Mouse (Mus musculus) ES-E14 (cell line): ENCODE measurements around the gene Gpr155. TPM values are rescaled to one million over a fixed set of nuclear protein-coding genes. Genes with fewer than 3 reads are reported as not detected.

Experiments
- DNase-seq: peaks from one replicate; pipeline ENCODE4 v3.0.0-alpha.2; 2013; ENCODE audit warnings: low read depth, low spot score
- H3K27ac ChIP-seq: 2 replicates; pipeline ENCODE4 v1.5.1; 2012; ENCODE audit warnings: low read depth, mild to moderate bottlenecking, low read length, moderate library complexity, mixed read lengths; ENCODE audit not compliant: poor library complexity, insufficient read depth, severe bottlenecking
- H3K36me3 ChIP-seq: 2 replicates; pipeline ENCODE4 v1.6.1; 2012; ENCODE audit warnings: mild to moderate bottlenecking, low read length, moderate library complexity, mixed read lengths; ENCODE audit not compliant: control insufficient read depth, poor library complexity, insufficient read depth, severe bottlenecking
- H3K4me1 ChIP-seq, 2 experiments: fragments of 150-350 bp in 1 of 2; sonication (generic) in 1 of 2; 2 replicates each; pipeline ENCODE4 v1.6.1; 2012; ENCODE audit warnings: low read length in 2 of 2, mild to moderate bottlenecking in 1 of 2, mixed read lengths in 1 of 2; ENCODE audit not compliant: control insufficient read depth in 2 of 2, insufficient read depth in 2 of 2, poor library complexity in 1 of 2
- H3K4me3 ChIP-seq, 2 experiments: fragments of 150-350 bp in 1 of 2; sonication (generic) in 1 of 2; 2 replicates each; pipeline ENCODE4 v1.5.1; 2012; ENCODE audit warnings: low read length in 2 of 2, low read depth in 1 of 2, mild to moderate bottlenecking in 1 of 2, mixed read lengths in 1 of 2; ENCODE audit not compliant: insufficient read depth in 1 of 2, poor library complexity in 1 of 2, severe bottlenecking in 1 of 2
- H3K9ac ChIP-seq: 2 replicates; pipeline ENCODE4 v1.6.1; 2012; ENCODE audit warnings: low read depth, mild to moderate bottlenecking, low read length, mixed read lengths; ENCODE audit not compliant: poor library complexity, insufficient read depth, severe bottlenecking
- H3K9me3 ChIP-seq: fragments of 150-350 bp; sonication (generic); 2 replicates; pipeline ENCODE4 v1.6.1; 2012; ENCODE audit warnings: low read depth, mild to moderate bottlenecking, low read length; ENCODE audit not compliant: control insufficient read depth, insufficient read depth
- CHD2 ChIP-seq: IDR thresholded peaks from 2 replicates; pipeline ENCODE4 v1.6.1; 2014; ENCODE audit warnings: mild to moderate bottlenecking, low read depth, low read length, inconsistent platforms
- HCFC1 ChIP-seq: IDR thresholded peaks from 2 replicates; pipeline ENCODE4 v1.6.1; 2012; ENCODE audit warnings: low read length, inconsistent platforms, borderline replicate concordance; ENCODE audit not compliant: insufficient read depth
- MAFK ChIP-seq: IDR thresholded peaks from 2 replicates; pipeline ENCODE4 v1.6.1; 2014; ENCODE audit warnings: mild to moderate bottlenecking, low read depth, low read length, inconsistent platforms; ENCODE audit not compliant: insufficient read depth
- ZC3H11A ChIP-seq: IDR thresholded peaks from 2 replicates; pipeline ENCODE4 v1.6.1; 2012; ENCODE audit warnings: low read depth, mild to moderate bottlenecking, inconsistent platforms, low read length, borderline replicate concordance
- ZNF384 ChIP-seq: IDR thresholded peaks from 2 replicates; pipeline ENCODE4 v1.6.1; 2012; ENCODE audit warnings: low read depth, low read length, inconsistent platforms
- in situ Hi-C, 2 experiments: fragments of 600-800 bp; cut with MboI; formaldehyde crosslinking; loops; one replicate each; pipeline ENCODE4 v1.15.1; 2025; ENCODE audit warnings: low sequenced_read_pairs in 2 of 2, inconsistent platforms in 1 of 2; ENCODE audit not compliant: unreplicated experiment in 2 of 2
- total RNA-seq: library from RNA; depleted of rRNA; stranded (reverse); fragments of 300-350 nt; gene quantifications from 2 replicates; pipeline ENCODE4 v1.2.3, GENCODE M21; 2012

Gpr155 gene
- total RNA-seq, 1 experiment = 2.3 TPM

DNA sequence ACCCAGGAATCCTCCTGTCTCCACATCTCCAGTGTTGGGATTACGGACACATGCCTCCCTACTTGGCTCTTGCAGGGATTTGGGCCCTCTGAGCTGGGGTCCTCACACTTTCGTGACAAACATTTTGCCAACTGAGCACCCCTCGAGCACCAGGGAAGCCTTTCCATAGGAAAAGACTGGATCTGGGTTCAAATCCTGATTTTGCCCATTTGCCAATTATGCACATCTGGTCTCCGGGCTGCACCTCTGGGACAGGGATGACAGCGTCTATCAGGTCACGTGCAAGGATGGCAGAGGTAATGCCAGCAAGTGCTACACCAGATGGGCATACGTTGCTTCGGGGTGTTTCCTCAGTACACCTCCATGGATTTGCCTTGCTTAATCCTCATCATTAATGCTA lies 23.7 kb upstream of the Gpr155 start:
- no peak overlapping the region for H3K27ac ChIP-seq
- H3K4me3 ChIP-seq = no peak overlapping the region
- no peaks in the 10 kb centered on the region for H3K4me1 ChIP-seq
- TF ChIP-seq HCFC1 (no peak), MAFK (no peak), CHD2 (no peak), ZNF384 (no peak), ZC3H11A (no peak)
- DNase-seq = no peak
- no peaks in the 10 kb centered on the region for H3K9me3 ChIP-seq
- no peaks in the 10 kb centered on the region; the same call in 1 of the 2 replicates for H3K36me3 ChIP-seq
- no peak overlapping the region for H3K9ac ChIP-seq
- in situ Hi-C loops = no loop called here

DNA sequence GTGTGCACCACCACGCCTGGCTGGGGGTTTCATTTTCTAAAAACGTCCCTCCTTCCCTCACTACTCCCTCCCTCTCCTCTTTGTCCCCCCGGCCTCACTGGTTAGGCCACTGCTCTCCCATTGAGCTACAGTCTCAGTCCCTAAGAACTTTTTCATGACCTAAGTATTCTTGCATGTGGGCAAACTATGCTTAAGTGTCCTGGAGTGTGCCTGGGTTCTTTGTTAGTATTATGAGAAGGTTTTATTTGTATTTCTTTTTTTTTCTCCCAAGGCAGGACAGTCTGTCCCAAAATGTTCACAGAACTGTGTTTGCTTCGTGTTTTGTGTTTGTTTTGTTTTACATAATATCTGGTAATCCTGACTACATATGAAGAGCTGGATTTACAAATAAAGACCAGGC lies 21.3 kb upstream of the Gpr155 start:
- H3K9me3 ChIP-seq = no peaks in the 10 kb centered on the region
- in situ Hi-C loops = no loop called here
- H3K36me3 ChIP-seq = no peaks in the 10 kb centered on the region
- TF ChIP-seq MAFK = no peak
- TF ChIP-seq ZC3H11A = no peak
- TF ChIP-seq ZNF384 = no peak
- TF ChIP-seq CHD2 = no peak
- TF ChIP-seq HCFC1 = no peak
- H3K4me1 ChIP-seq = no peaks in the 10 kb centered on the region
- DNase-seq = no peak
- no peak overlapping the region for H3K4me3 ChIP-seq
- no peak overlapping the region for H3K27ac ChIP-seq
- H3K9ac ChIP-seq = no peak overlapping the region

DNA sequence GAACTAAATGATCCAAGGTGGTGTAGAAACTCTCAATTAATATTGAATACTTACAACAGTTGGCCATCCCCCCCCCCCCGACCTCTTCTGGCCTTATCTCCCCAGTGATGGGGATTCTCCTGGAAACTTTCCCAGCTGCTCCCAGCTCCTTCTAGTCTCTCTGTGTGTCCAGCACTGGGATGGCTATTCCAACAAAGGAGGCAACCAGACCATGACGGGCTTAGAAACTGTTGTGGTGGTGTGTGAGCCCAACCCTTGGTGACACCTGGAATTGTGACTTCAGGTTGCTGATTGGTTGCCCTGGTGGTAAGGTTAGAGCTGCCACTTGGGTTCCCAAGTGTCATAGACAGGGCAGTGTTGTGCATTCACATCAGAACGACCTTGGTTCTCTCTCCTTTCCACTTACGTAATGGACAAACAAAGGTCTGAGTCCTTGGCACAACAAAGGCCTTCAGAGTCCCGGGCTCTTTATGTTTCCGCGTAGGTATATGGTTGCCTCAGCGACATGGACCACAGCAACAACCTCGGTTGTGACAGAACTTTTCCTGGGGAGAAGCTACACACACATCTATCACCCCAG lies 20.1 kb upstream of the Gpr155 start:
- TF ChIP-seq CHD2 = no peak
- no peak for TF ChIP-seq HCFC1
- TF ChIP-seq ZC3H11A = no peak
- TF ChIP-seq ZNF384 = no peak
- no peak for TF ChIP-seq MAFK
- in situ Hi-C loops = no loop called here

DNA sequence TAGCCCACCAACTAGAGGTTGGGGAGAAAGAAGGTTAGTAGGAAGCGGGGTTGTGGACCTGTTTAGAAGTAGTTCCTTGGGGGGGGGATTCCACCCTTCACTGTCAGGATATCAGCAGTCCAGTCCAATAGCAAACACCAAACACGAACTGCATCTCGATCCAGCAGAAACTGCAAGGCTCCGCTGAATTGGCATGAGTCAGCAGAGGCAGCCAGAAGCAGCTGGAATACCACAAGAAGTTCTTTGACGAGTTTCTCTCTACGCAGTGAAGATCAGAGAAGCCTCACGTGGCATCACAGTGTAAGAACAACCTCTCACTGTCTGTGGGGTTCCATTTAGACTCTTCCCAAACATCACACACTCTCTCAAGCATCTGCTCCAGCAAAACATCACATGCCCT lies 18.6 kb upstream of the Gpr155 start:
- no peaks in the 10 kb centered on the region for H3K4me1 ChIP-seq
- H3K27ac ChIP-seq = no peak overlapping the region
- no peaks in the 10 kb centered on the region for H3K36me3 ChIP-seq
- H3K9me3 ChIP-seq = no peaks in the 10 kb centered on the region
- DNase-seq = no peak
- TF ChIP-seq CHD2 (no peak), ZC3H11A (no peak), ZNF384 (no peak), HCFC1 (no peak), MAFK (no peak)
- no peak overlapping the region for H3K9ac ChIP-seq
- in situ Hi-C loops = no loop called here
- no peak overlapping the region for H3K4me3 ChIP-seq

More for the DNA sequence above, 20.1 kb upstream of the Gpr155 start:
- no peak overlapping the region for H3K27ac ChIP-seq
- no peaks in the 10 kb centered on the region for H3K4me1 ChIP-seq
- no peak overlapping the region for H3K4me3 ChIP-seq
- no peaks in the 10 kb centered on the region for H3K36me3 ChIP-seq
- no peak for DNase-seq
- no peak overlapping the region for H3K9ac ChIP-seq
- no peaks in the 10 kb centered on the region for H3K9me3 ChIP-seq

DNA sequence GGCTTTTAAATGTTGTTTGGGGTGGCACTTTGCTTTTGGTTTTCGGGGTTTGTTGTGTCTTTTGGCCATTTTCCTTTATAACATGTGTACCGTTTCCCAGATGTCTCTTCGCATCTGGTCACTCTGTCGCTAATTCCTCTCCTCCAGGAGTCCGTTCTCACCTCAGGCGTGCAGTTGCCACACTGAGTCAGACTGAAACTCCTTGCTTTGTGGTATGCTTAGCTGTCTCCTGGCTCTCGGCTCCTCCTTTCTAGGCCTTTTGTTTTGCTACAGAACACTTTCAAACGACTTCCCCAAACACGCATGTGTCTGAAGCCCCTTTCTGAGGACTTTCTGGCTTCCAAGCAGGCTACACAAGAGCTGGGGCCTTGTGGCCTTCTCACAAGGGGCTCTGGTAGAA lies 18.1 kb upstream of the Gpr155 start:
- Histone ChIP-seq H3K36me3 (no peaks in the 10 kb centered on the region), H3K4me3 (no peak overlapping the region), H3K4me1 (no peaks in the 10 kb centered on the region), H3K27ac (no peak overlapping the region), H3K9ac (no peak overlapping the region), H3K9me3 (no peaks in the 10 kb centered on the region)
- no peak for TF ChIP-seq CHD2
- no peak for TF ChIP-seq HCFC1
- no peak for TF ChIP-seq MAFK
- no peak for TF ChIP-seq ZC3H11A
- no peak for TF ChIP-seq ZNF384
- in situ Hi-C loops = no loop called here
- DNase-seq = no peak
